Mouse (Mus musculus) CD8-positive naive resting alpha-beta T cell, adult 2 months (primary cell): ENCODE measurements around the gene Bank1.

Experiments used
- DNase-seq, 2 experiments: peaks; one replicate each; pipeline ENCODE4 v3.0.0; 2022; ENCODE audit warnings: low read depth in 2 of 2, low spot score in 2 of 2

Gene Bank1

DNA sequence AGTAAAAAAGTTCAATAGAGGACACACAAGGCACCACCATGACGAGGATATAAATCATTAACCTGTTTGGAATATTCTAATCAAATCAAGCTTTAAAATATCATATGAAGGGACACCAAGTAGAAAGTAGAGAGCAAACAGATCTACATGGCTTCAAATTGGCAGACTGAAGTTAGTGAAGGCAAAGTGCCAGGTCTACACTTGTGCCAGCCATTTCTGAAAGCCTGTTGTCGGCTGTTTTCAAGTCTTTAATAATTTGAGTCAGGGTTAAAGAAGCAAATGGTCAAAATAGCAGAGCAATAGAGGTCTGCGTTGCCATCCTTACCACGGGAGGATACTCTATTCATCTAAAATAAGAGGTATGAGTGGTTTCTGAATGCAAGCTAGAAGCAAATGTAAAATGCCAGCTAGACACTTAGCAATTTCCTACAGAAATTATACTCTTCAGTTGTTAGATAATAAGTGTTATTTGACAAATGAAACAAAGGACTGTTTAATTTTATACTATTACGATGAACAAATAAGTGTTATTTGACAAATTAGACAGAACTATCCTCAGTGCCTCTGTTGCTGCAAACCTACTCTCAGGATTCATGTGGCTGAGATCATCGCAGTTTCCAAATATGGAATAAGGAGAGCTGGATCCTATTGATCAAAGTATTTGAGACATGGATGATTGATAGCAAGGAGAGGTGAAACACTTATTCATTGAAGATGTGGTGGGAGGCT, 216.3 kb downstream of the Bank1 start:
- no peak for DNase-seq

DNA sequence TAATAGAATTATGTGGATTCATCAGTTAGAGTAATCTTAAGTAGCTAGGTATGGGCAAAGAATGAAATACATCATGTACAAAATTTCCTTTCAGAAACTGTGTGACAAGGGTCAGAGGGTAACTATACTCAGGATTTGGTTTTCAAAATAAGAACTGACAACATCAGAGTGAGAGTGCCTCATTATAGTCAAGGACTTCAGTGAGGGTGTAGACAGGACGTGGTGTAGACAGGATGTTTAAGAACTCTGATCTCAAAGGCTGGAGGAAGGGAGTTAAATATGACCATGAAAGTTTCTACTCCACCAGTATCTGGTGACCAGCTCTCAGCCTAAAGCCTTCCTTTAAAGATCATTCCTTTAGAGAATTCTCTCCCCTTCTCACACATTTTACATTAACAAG, 219.4 kb downstream of the Bank1 start:
- DNase-seq, result no peak

- DNase-seq, result no peak
Measured at GRCm38 (mm10) chr3:136103339-136103738, 222.5 kb downstream of the Bank1 start.

GRCm38 (mm10) chr3:136100973-136101500, 224.8 kb downstream of the Bank1 start:
- no peak for DNase-seq

DNA sequence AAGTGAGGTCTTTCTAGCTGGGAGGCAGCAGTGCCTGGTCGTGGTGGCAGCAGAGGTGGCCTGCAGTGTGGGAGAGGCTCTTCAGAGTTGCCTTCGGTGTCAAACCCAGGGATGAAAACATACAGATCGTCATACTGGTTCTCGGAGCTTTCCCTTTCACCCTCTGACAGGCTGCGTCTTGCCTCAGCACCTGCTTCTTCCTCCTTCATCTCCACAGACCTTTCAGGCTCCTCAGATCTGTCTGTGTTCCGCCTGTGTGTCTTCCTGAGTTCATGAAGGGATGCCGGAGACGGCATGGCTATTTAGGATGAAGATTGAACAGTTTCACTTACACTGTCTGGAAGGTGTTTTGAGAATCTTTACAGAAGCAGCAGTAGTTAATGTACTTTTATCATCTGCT, 225.6 kb downstream of the Bank1 start:
- DNase-seq, result peak; percentile 16 to 19

DNA sequence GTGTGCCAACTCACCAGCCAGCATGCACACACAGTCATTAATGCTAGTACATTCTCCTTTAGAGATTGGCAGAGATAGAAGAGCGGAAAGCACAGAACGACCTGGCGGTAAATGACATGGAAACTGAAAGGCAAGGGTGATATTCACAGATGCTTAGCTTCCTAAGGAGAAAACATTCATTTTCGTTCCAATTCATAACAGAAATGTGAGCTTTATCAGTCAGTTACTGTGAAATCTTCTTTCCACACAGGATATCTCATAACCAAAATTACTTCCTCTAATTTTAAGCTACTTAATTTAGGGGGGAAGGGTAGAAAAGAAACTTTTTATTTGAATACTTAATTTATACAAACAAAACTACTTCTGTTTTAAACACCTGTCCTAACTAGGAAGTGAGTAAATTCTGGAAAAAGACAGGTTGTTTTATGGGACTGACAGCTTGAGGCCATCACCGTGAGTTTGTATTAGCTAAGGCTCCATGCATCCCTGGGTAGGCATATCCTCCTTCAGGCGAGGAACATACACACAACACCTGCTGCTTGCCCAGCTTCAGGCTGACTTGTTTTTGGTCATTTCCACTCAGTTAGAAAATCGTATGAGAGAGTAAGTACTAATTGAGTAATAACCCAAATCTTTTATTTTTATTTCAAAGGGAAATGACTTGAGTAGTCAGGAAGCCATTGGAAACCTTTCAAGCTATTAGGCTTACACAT, 238.8 kb downstream of the Bank1 start:
- DNase-seq, result no peak

GRCm38 (mm10) chr3:136086431-136086830, 239.4 kb downstream of the Bank1 start:
- DNase-seq, result no peak

- DNase-seq, result no peak
Measured at GRCm38 (mm10) chr3:136085077-136085476, 240.8 kb downstream of the Bank1 start.

DNA sequence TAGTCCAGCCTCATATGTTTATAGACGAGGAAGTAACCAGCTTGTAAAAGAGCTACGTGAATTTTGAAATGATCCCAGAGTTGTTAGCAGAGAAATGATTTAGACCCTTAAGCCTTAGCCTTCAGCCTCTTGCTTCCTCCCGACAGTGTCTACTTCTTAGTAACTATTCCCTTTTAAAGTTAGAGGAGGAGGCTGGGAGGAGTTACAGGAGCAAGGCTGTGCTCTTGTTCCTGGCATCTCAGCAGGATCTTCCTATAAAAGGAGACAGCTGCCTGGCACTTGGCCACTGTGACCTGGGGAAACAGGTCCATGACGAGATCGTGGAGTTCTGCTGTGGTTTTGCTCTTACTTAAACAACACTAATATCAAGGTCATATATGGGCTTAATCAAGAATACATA, 241.8 kb downstream of the Bank1 start:
- no peak for DNase-seq

DNA sequence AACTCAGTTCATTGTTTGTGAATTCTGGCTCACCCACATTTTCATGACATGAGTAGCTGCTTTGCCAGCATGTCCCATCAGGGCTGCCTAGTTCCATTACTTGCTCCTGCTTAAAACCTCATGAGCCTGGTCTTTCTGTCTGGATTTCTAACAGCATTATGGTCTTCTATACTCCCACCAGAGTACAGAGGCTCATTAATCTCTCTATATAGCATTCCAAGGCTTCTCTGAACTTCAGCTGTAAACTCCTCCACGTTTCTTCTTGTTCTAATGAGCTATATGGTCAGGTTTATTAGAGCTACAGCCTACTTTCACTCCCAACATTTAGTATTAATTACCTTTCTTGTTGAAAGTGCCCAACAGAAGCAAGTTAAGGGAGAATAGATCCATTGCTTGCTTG, 244.6 kb downstream of the Bank1 start:
- DNase-seq, result no peak

DNA sequence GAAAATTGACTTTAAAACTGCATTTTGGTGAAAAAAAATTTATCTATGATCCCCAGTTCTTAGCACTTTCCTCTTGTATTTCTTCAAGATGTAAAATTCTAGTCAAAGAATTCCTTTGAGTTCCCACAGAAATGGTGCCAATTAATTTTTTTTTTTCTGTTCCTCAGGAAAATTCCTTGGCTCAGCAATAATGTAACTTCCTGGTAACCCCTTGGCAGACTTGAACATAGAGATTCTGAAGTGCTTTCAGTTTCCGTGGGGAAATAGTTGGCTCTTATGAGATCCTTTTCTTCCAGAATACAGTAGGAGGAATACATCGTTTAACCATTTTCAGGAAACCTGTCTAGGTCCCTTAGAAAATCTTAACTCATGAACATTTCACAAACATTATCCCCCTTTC, 247.3 kb downstream of the Bank1 start:
- no peak for DNase-seq

GRCm38 (mm10) chr3:136070394-136070793, 255.5 kb downstream of the Bank1 start:
- no peak for DNase-seq

DNA sequence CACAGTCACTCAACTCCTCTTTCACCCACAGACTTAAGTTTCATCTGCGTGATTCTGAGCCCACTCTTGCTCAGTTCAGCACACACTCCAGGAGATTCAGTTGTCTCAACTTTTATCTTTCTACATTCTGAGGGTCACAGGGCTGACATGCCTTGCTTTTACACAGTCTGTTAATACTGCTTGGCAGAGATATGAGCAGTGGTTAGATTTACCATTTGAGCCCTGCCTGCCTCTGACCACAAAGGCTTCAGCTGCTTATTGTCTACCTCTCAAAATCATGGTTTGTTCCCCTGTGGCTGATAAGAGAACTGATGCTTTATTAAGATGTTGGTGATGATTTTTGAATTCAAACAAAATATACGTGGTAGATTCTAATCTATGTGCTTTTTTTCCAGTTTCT, 264.0 kb downstream of the Bank1 start:
- DNase-seq, result no peak

DNA sequence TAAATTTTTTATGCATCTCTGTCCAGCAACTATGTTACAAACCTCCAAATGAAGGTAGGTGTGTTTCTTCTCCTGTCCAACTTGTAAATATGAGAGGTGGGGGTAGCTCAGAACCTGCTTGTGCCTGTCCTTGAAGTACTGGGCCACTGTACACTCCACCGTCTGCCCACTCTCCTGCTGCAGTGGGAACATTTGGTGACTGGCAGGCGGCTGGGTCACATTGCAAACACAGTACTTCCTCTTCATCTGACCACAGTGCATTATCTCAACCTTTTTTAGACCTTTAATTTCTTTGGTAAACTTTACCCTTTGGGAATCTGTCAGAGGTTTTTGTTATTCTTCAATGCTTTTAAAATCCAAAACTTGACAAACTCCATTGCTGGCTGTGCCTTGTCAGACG, 275.2 kb downstream of the Bank1 start:
- DNase-seq, result no peak

DNA sequence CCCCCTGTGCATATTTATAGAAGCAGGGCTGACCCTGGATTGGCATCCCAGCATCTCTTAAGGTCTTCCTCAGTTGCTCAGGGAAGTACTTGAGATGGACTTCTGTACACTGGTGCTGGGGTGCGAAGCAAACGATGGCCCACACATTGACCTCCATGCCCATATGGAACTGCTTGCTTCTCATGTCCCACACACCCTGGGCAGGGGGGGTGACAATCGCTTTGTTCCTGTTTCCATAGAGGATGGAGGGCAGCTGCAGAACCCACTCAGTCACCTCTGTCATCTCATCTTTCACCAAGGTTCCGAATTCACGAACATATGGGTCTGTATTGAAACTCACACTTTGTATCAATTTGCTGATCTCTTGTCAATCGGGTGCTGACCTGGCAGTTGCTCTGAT, 275.7 kb downstream of the Bank1 start:
- DNase-seq, result no peak

DNA sequence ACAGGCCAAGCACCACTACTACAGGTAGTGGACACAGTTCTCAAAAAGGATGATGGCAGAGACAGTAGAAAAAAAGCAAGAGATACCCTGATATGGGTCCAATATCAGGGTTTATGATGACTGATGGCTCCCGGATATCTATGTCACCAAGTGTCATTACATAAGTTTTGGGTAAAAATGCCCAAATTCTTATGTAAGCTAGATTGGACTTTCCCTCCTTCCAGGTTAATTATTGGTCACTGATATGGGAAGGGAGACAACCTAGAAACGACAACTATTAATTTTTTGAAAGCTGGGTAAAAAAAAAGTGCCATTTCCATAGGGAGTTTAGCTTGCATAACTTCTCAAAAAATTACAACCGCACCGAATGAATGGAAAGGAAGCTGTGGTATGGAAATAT, 277.8 kb downstream of the Bank1 start:
- DNase-seq, result no peak

DNA sequence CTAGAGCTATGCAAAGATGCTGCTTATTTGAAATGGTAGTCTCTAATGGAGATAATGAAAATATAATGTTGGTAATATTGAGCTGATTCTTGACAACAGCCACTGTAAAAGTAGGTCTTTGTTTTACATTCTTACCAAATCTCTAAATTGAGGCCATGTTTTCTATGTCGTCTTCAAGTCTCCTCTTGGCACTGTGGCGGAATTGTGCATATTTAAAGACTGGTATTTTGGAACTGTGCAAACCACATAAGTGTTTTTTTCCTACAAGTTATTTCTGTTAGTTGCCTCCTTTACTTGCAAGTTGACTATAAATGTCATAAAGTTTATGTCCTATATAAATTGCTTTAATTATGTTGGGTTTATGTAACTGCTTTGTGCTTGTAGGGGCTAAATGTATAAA, 280.5 kb downstream of the Bank1 start:
- DNase-seq, result no peak

- no peak for DNase-seq
Measured at GRCm38 (mm10) chr3:136040041-136040440, 285.8 kb downstream of the Bank1 start.

DNA sequence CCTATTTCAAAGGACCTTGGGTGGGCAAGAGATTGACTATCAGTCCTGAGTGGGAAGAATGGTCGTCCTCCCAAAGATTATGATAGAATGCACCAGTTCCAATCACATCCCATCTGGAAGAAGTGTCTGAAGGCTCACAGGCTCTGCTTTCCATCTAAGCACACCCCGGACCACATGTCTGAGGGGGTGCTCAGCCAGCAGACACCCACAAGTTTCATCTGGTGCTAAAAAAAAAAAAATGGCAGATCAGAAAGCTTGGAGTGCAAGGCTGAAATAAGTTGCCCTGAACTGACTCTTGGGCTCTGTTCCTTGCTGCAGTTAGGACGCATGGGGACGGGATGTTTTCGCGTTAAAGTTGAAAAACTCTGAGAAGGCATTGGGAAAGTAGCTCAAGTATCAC, 286.4 kb downstream of the Bank1 start:
- no peak for DNase-seq

DNA sequence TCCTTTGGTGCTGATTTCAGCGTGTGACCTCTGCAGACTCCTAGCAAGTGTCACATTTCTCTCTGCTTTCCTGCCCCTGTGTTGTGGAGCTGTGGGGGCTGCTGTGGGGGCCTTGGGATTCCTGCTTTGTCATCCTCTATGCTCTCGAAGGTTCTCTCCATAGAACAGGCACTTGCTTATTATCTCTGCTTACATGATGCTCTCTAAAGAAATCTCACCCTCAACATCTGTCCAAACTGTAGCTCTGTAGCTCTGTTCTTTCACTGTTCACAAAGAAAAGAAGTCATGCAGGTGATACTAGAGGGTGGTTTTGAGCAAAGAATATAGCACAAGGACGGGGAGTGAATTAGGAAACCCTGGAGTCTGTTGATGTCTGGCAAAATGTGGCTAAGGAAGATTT, 288.6 kb downstream of the Bank1 start:
- no peak for DNase-seq

DNA sequence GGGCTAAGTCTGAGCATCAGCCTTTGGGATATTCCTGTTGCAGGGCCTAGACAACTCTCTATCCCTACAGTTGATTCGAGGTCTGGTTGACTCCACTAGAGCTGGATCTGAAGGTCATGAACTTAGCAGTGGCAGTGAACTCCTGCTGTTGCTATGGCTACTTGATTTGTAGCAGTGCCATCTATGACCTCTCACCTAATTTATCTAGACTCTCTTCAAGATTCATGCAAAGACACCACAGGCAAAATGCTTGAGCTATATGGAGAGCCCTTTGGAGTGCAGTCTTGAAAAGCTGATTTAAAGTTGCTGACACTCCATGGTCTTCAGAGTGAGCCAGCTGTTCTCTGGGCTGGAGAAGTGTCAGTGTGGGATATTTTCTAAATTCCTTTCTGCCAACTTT, 290.1 kb downstream of the Bank1 start:
- no peak for DNase-seq

GRCm38 (mm10) chr3:136024876-136025275, 301.0 kb downstream of the Bank1 start:
- no peak for DNase-seq

DNA sequence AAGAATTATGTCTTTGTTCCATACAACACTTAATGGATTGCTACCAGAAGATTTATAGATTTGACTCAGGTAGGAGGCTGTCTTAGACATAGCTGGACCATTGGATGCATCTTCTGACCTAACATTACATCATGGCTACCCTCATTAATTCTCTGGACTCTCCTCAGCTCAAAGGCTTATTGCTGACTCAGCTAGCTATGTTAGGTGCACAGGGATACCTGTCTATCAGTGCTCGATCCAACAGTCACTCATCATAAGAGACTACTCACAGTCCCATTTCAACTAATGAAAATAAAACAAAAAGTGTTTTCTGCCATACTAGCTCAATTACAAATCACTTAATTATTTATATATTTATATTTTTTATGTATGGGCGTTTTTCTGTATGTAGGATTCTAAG, 308.3 kb downstream of the Bank1 start:
- no peak for DNase-seq
